Mouse (Mus musculus): ENCODE results near the gene Camk2d. TPM values are rescaled to one million over a fixed set of nuclear protein-coding genes. Genes with fewer than 3 reads are reported as not detected.

The Camk2d gene
- total RNA-seq (2022): 10 to 100 TPM; 49.9 to 62.3 (median 62.0) TPM

DNA sequence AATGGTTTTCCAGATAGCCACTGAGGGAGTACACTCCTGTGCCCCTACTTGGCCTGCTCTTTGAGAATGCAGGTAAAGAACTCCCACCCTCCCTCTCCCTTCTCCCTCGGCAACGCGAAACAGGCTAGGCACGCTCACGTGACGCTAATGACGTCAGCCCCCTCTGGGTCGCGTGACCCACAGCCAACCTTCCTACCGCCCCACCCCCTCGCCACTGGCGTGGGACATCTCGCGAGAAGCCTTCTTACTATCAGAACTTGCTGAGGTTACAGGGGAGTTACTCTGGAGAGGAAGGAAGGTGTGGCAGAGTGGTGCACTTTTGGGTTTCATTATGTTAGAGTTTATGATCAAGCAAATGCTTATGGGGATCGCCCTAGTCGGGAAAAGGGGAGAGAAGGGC lies at the start of gene Camk2d:
Camk2d (plus strand) TSS at position 217 of the 400 bp plus-strand sequence.
- DNase-seq (ENCODE audit: low spot score in 2 of 2): peak; percentile 96 to 97

DNA sequence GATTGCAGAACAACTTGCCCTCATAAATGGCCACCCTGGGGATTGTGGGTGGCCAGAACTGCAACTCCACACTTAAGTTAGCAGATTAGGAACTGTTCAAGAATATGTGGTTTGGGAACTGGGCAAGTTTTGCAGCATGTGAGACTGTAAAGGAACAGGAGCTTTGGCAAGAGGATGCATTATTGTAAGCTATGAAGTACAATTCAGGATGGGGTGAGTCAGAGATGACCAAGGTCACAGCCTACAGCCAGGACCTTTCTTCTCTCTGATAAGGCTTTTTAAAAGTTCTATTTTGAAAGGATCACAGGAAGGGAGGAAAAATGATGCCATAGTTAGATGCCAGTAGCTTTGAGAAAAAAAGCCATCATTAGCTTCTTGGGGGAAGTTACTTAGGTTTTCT lies 48.2 kb upstream of the Camk2d start:
- DNase-seq (ENCODE audit: low spot score in 2 of 2): no peak

DNA sequence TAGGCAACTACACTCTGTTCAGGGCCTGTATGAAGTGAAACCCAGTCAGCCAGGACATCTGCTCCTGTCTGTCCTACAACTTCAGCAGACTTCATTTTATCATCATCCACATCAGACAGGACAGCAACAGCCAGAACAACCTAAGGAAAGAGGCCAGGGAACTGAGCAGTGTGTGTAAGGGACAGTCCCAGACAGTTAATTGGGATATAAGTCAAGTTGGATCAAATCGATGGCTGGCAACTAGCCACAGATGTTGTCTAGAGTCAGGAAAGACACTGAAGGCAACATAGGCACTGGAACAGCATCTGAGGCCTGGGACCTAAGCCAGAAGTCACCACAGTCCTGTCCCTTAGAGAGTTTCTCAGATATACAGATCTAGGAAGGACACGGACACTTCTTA lies 32.5 kb upstream of the Camk2d start:
- DNase-seq (ENCODE audit: low spot score in 2 of 2): no peak

DNA sequence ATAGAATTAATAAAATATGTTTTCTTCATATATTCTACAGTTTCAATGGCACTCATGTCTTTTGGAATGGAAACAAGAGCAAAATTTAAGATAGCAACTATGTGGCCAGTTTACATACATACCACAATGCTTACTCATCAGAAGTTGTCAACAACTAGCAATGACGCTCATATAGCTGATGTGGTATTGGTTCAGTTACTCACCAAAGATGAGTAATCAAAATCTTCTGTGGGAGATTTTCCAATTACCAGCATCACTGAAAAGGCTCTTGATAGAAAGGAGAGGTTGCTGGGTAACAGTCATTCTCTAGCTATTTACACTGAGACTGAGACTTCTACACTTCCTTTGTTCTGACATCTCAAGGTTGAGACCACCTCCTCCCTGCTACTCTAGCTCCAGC lies 25.5 kb upstream of the Camk2d start:
- DNase-seq (ENCODE audit: low spot score in 2 of 2): no peak

DNA sequence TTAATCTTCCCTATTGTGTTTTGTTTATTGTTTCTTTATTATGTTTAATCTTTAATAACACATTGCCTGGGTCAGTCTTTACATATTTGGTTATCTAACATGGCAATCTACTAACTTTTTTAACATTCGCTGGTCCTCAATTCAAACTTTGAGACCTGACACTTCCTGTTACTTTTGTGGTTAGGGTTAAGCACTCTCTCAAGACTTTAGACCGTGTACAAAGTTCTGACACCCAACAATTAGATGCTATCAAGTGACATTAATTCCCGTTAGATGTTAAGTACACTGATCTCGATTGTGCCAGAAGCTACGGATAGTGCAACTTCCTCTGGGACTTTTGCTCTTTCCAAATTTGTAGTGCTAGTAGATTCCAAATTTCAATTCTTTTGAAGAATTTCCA lies 23.2 kb upstream of the Camk2d start:
- DNase-seq (ENCODE audit: low spot score in 2 of 2): no peak

DNA sequence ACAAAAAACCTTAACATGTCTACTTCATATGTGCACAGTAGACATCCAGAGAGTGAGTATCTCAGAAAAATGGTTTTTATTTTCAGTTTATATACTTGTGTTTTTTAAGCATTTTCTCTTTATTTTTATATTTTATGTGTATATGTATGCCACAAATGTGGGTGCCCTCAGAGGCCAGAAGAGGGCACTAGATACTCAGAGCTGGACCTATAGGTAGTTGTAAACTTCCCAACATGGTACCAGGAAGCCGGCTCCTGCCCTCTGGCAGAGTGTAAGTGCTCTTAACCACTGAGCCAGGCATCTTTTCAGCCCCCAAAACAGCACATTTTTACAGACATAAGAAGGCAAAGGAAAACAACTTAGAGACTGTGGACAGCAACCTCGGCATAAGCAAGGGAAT lies 20.2 kb upstream of the Camk2d start:
- no peak for DNase-seq (ENCODE audit: low spot score in 2 of 2)

DNA sequence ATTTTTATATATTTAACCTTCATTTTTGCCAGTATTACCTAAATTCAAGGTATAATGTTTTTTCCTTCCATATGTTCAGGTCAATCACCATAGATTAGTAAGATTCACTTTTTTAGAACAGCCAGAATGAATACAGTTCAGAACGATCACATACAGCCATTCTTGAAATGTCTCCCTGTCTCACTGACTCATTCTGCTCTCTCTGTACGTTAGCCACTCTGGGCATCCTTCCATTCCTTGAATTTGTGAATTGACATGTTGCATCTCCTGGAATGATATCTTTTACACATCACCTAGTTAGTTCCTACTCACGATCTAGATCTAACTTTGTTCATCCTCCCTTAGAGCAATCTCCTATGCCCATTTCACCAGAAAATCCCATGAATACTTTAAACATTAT lies 10.0 kb upstream of the Camk2d start:
- DNase-seq (ENCODE audit: low spot score in 2 of 2): no peak

DNA sequence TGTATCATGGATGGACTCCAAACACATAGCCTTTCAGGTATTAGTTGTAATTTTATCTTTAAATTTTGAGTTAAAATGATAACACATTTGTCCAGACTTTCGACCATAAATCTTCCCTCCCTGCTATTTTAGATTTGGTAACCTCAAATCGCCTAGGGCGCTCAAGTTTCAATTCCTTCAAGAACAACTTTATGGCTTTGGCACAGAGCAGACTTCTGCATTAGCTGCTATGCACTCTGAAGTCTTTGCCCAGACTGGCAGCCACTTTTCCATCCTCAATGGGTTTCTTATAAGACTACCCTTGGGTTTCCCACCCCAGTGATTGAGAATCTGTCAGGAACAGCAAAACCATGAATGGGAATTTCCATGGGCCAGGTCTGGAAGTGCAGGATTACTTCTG lies 8.6 kb upstream of the Camk2d start:
- peak in 1 of 2 experiments; percentile 10 for DNase-seq (ENCODE audit: low spot score in 2 of 2)

DNA sequence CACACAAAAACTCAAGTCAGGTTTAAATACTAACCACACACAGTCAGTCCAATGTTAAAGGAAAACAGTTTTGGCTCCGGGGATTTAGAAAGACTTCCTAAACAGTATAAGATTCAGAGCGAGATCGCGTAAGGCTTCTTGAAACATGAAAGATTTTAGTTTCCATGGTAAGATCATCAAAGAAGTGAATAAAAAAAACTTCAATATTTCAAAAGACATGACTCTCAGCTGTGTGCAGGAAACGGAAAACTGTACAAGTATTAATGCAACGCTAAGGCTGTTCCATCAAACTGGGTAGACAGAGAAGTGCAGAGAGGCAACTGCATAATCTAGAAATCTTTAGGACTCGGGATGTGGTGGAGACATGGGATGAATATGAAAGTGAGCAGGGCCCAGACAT lies 6.5 kb upstream of the Camk2d start:
- DNase-seq (ENCODE audit: low spot score in 2 of 2): no peak

DNA sequence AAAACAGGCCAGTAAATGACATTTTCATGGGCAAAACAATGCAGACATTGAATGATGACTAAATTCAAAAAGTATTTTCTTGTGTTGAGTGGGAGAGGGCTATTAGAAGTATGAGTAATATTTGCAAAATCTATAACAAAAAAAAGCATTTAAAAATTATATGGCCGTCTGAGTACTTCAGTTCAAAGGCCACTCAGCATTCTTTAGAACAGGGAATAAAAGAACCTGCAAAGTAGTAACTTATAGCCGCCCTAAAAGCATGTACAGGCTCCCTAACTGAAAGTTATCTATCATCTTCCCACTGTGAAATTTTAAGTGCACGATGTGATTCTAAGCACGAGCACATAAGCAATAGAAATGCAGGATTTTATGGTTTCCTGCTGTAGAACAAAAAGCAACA lies 646 bp upstream of the Camk2d start:
- no peak for DNase-seq (ENCODE audit: low spot score in 2 of 2)

DNA sequence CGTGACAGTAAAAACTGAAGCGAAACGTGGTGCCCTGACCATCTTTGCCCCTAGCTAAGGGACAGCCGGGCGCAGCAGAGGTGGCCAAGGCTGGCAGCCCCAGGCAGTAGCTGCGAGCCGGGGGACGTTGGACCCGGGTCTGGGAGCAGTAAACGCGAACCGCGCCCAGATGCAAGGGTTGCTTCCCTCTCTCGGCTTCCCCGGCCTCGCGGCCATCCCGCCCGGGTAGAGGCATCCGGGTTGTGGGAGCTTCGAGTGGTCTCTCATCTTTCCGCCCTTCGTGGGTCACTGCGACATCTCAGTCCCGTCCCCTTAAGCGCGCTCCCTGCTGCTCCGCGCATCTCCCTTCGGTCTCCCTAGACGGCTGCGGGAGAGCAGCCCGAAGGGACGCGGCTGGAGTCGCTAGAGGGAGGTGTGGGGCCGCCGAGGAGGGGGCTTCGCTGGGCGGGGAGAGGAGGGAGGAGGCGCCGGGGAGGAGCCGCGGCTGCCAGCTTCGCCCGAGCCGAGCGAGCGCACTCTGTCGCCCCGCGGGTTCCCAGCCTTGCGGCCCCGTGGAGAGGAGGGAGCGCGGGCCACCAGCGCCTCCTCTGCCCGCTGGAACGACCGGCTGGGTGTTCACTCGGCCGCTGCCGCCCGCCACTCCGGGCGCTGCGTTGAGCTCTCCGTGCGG lies 524 bp downstream of the Camk2d start:
- DNase-seq (ENCODE audit: low spot score in 2 of 2): peak; percentile 70 to 74

DNA sequence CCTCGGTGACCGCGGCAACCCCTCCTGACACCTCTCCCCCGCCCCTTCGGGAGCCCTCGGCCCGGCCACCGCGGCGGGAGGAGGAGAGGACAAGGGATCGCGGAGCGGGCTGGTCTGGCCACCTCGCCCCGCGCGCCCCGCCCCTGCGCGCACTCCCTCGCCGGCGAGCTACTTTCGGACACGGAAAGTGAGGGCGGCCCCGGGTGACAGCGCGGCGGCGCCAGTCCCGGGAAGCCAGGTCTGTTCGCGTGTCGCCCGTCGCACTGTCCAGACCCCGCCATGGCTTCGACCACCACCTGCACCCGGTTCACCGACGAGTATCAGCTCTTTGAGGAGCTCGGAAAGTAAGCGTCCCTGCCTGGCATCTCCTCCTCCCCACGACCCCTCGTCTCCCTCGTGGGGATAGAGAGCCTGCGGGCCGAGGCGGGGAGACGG lies 1.1 kb downstream of the Camk2d start:
- peak; percentile 70 to 76 for DNase-seq (ENCODE audit: low spot score in 2 of 2)

DNA sequence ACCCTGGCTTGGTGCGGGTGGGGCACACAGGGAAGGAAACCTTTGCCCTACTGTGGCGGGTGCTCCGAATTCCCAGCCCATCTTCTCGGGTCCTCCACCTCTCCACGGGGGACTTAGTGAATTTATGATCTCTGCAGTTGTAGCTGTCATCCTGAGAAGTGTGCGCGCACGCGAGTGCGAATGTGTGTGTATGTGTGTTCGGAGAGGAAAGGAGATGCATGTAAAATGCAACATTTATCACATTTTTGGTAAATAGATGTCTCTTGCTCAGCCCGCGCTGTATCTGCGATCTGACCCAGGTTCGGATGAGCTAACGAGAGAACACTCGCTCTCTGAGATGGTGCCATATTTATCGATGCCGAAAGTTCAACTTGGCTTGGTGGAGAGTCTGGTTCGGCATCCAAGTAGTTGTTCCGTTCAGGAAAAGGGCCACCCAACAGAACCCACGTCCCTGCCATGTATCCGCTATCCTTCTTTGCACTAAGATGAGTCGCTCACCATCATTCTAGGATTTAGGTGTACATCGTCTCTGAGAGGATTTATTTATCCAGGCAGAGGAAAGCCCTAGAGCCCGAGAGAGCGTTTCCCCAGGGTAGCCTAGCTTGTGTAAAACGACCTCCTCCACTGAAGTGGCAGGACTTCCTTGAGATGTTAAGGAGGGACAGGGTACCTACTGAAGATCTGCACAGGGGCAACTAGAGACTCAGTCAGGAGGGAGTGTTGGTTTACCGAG lies 1.7 kb downstream of the Camk2d start:
- peak in 1 of 2 experiments; percentile 14 for DNase-seq (ENCODE audit: low spot score in 2 of 2)

DNA sequence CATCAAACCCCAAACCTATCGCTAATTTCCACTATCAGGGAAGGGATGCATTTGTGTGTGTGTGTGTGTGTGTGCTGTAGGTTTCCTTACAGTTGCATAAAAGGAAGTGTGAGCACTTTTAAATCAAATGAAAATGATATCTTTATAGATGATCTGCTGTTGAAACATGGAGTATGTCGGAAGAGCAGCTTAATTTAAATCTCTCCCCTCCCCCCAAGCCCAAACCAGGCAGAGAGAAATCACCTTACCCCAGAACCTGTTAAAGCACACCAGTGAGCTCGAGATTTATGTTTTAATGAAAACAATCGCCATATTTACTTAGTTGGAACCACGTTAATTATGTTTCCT lies 2.2 kb downstream of the Camk2d start:
- no peak for DNase-seq (ENCODE audit: low spot score in 2 of 2)

DNA sequence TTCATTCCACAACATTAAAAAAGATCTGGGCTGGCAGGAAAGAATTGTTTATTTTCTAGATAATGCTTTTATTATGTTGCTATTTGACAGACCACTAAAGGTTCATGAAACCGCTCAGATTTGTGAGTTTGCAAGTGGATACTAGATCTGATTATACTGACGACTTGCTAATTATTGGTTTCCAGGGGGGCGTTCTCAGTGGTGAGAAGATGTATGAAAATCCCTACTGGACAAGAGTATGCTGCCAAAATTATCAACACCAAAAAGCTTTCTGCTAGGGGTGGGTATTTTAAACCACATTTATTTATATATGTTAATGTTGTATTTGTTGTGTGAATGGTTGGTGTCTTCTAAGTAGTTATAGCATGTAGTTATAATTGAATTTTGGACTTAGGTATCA lies 2.8 kb downstream of the Camk2d start:
- DNase-seq (ENCODE audit: low spot score in 2 of 2): no peak

DNA sequence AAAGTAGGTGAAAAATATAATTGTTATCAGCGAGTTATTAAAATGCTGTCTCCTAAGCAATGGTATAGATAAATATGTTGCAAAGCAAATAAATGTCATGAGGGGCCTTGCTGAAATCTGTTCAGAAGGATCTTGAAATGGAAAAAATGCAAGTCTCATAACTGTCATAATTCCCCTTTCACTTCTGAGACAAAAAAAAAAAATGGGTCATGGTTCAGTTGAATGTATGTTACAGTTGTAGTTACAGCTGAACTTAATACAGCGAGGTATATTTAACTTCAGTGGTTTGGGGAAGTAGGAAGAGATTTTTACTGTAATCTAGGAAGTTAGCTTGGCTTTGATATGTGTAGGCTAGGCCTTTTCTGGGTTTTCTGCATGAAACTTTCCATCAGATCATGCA lies 3.2 kb downstream of the Camk2d start:
- no peak for DNase-seq (ENCODE audit: low spot score in 2 of 2)

DNA sequence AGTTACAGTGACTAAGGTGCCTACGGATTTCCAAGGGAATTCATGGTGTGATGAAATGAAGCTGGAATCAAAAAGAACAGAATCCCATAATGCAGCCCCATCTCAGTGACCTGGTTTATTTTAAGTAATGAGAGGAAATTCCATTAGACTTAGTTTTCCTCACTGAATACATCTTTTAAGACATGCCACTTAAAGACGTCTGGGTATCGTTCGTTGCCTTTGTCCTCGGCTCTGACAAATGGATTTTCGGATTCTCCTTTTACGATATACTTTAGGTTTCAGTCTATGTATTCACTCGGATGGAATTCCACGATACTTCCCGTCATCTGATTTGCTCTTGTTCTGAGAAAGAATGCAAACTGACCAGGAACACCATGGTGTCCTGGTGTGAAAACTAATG lies 3.8 kb downstream of the Camk2d start:
- DNase-seq (ENCODE audit: low spot score in 2 of 2): no peak

DNA sequence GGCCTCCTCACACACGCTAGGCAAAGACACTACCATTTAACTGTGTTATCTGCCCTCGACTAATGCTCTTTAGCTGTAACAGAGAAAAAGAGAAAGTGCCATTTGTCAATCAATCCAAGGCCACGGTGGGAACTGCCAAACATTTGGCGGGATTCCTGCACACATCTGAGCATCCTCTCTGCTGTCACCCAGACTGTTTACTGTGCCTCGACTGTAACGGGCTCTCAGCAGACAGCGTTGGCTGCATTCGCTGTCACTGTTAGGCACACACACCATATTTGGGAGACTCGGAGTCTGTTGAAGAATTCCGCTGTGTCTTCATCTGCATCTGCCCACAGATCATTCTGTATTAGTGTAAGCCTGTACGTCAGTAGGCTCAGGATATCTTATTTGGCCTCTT lies 6.7 kb downstream of the Camk2d start:
- no peak for DNase-seq (ENCODE audit: low spot score in 2 of 2)

DNA sequence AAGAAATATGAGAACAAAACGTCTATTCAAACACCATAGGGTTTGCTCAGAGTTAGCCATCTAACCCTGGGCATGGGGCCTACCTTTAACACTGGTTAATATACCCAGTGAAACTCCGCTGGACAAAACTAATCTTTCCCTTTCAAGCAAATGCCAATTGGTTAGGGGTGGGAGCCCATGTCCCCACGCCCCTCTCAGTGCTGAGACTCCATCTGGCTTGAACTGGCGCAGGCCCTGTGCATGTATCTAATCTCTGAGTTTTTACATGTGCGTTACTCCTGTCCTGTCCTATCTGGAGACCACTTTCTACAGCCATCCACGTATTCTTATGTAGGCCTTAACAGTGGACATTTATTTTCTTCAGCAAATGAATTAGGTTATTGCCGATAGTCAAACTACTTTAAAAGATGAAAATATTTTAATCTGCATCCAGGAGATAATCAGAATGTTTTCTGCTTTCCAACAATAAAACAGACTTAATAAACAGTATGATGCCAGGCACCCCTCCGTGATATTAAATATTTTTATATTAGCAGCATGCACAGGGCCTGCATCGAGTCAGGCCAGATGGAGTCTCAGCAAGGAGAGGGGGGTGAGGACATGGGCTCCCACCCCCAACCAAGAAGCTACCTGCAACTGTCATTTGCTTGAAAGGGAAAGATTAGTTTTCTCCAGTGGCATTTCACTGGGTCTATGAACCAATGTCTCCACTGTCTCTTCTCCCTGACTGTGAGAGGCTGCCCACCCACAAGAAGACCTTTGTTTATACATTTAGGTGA lies 8.7 kb downstream of the Camk2d start:
- DNase-seq (ENCODE audit: low spot score in 2 of 2): no peak

DNA sequence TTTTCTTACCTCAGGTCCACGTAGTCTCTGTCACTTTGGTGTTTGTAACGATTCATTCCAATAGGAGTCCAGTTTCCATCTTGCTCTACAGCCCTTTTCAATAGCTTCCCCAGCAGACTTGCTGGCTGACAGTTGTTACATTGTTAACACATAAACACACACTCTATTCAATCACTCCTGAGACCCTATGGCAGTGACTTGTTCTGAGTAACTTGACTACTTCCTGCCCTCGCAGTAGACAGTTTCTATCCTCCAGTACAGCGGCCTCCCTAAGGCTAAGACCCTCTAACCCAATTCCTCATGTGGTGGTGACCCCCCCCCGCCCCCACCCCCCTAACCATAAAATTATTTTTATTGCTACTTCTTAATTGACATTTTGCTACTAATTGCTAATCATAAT lies 13.2 kb downstream of the Camk2d start:
- no peak for DNase-seq (ENCODE audit: low spot score in 2 of 2)

DNA sequence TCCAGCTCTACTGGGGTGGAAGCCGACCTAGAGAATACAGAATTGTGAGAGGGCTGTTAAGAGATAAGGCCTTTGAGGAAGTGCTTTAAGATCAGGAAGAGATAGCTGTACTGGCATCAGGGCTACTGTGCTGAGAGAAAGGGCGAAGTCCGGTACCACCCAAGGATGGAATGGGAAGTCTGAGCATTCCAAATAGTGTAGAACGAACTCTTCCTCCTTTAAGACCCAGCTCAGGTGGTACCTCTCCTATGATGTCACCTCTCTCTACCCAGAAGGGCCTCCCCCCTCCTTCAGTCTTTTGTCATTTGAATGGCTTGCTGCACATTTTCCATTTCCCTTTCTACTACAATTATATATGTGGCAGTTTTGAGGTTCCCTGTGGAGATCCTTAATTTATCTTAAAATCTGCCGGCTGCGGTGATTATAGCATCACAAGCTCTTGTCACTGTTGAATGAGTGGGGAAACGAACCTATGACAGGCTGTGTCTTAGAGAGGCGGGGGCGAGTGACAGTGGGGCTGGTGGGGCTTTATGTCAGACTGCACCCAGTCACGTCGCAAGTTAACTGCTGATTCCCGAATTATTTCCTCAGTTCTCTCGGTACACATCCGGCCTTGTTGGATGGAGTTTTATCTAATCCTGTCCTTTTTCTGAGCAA lies 13.8 kb downstream of the Camk2d start:
- no peak for DNase-seq (ENCODE audit: low spot score in 2 of 2)

DNA sequence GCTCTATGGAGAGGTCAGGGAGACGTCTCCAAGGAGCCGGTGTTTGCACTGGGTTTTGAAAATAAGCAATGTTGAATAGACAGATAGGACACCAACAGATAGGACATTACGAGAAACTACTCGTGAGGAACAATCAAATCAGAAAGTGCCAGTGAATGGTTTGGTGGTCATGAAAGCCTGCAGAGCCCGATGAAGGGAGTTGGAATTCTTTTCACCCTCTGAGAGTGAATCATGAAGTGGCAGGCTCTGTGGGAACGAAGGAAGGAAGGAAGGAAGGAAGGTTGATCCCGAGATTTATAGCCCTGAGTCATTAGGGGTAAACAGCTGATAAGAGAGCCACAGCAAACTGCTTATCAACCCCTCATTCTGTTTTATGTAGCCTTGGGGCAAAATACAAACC lies 15.5 kb downstream of the Camk2d start:
- no peak for DNase-seq (ENCODE audit: low spot score in 2 of 2)
